ENCODE assay signal across 27 mouse cellular contexts in genomic region chr16:12753181-12753580, GRCm38 (mm10).
A peak's percentile ranks its signal among the peaks of the same experiment; 100 is the strongest.
DNase-seq lines count a peak whose midpoint lies in the region; ATAC-seq lines count a peak whose summit lies in the region.
"Had no signal": no experiment of that assay in that cellular context is flagged by ENCODE, and none has a peak within 500 bp of the region (broad histone marks: within the 10 kb centered on the region; RNA-seq: fewer than 3 reads in every experiment).

No protein-coding gene starts in this region.

- H3K4me1 ChIP-seq in kidney, embryonic 15.5 days = no peaks in the 10 kb centered on the region
- H3K4me1 ChIP-seq: embryonic facial prominence, embryonic 12.5 days; embryonic facial prominence, embryonic 15.5 days; forebrain, embryonic 12.5 days; forebrain, embryonic 15.5 days; heart, embryonic 12.5 days; heart, embryonic 15.5 days; hindbrain, embryonic 12.5 days; hindbrain, embryonic 15.5 days had no signal

- no peaks in the 10 kb centered on the region for H3K9me3 ChIP-seq in kidney, embryonic 15.5 days (replicated peaks)
- H3K9me3 ChIP-seq: embryonic facial prominence, embryonic 12.5 days; embryonic facial prominence, embryonic 15.5 days; forebrain, embryonic 12.5 days; forebrain, embryonic 15.5 days; heart, embryonic 12.5 days; heart, embryonic 15.5 days; hindbrain, embryonic 12.5 days; hindbrain, embryonic 15.5 days had no signal

- no peaks in the 10 kb centered on the region for H3K27me3 ChIP-seq in kidney, embryonic 15.5 days
- H3K27me3 ChIP-seq: embryonic facial prominence, embryonic 12.5 days; embryonic facial prominence, embryonic 15.5 days; forebrain, embryonic 12.5 days; forebrain, embryonic 15.5 days; heart, embryonic 12.5 days; heart, embryonic 15.5 days; hindbrain, embryonic 12.5 days; hindbrain, embryonic 15.5 days had no signal

- no peak overlapping the region for H3K4me3 ChIP-seq in kidney, embryonic 15.5 days (replicated peaks)
- H3K4me3 ChIP-seq: embryonic facial prominence, embryonic 12.5 days; embryonic facial prominence, embryonic 15.5 days; forebrain, embryonic 12.5 days; forebrain, embryonic 15.5 days; heart, embryonic 12.5 days; heart, embryonic 15.5 days; hindbrain, embryonic 12.5 days; hindbrain, embryonic 15.5 days had no signal

- H3K9ac ChIP-seq in kidney, embryonic 15.5 days = no peak overlapping the region
- H3K9ac ChIP-seq: embryonic facial prominence, embryonic 12.5 days; embryonic facial prominence, embryonic 15.5 days; forebrain, embryonic 12.5 days; forebrain, embryonic 15.5 days; heart, embryonic 12.5 days; heart, embryonic 15.5 days; hindbrain, embryonic 12.5 days; hindbrain, embryonic 15.5 days had no signal

- H3K27ac ChIP-seq in kidney, embryonic 15.5 days = no peak overlapping the region
- H3K27ac ChIP-seq: embryonic facial prominence, embryonic 12.5 days; embryonic facial prominence, embryonic 15.5 days; forebrain, embryonic 12.5 days; forebrain, embryonic 15.5 days; heart, embryonic 15.5 days; hindbrain, embryonic 12.5 days; hindbrain, embryonic 15.5 days had no signal

- ATAC-seq in kidney, embryonic 15.5 days (replicated peaks; ENCODE audit: low FRiP score) = no peak
- ATAC-seq: CD4-positive, CD25-positive, alpha-beta regulatory T cell, adult 4 months; forebrain, embryonic 15.5 days had no signal

- WGBS in kidney, embryonic 15.5 days = 89% methylated on average over 3 of the region's 3 CpGs

- intact Hi-C loops in heart, postnatal 10 days (cut with DNase I) = no loop called here

- H3K4me2 ChIP-seq in kidney, embryonic 15.5 days = no peak overlapping the region
- H3K4me2 ChIP-seq: embryonic facial prominence, embryonic 12.5 days; embryonic facial prominence, embryonic 15.5 days; forebrain, embryonic 12.5 days; forebrain, embryonic 15.5 days; heart, embryonic 12.5 days; heart, embryonic 15.5 days; hindbrain, embryonic 12.5 days; hindbrain, embryonic 15.5 days had no signal

- no peaks in the 10 kb centered on the region for H3K36me3 ChIP-seq in kidney, embryonic 15.5 days
- H3K36me3 ChIP-seq: embryonic facial prominence, embryonic 12.5 days; embryonic facial prominence, embryonic 15.5 days; forebrain, embryonic 12.5 days; forebrain, embryonic 15.5 days; heart, embryonic 12.5 days; heart, embryonic 15.5 days; hindbrain, embryonic 12.5 days; hindbrain, embryonic 15.5 days had no signal

- DNase-seq in kidney, adult 11 months = peak; percentile 46
- no peak for DNase-seq in kidney, postnatal 4 days
- DNase-seq in kidney, adult 8-10 months = peak; percentile 46 to 51
- DNase-seq in kidney, postnatal 10 days = peak; percentile 4
- DNase-seq in kidney, postnatal 36 days = peak; percentile 32 to 41
- DNase-seq in frontal cortex, postnatal 25 days (ENCODE audit: low spot score in 2 of 2) = no peak
- no peak for DNase-seq in heart, postnatal 10 days
- DNase-seq: adrenal gland, adult 2 months; adrenal gland, postnatal 14 days; cerebellum, adult 11 months; cerebellum, adult 2 months; cerebellum, adult 9-11 months; cerebellum, postnatal 25 days; gastrocnemius, postnatal 10 days; gastrocnemius, postnatal 36 days; heart, postnatal 14 days; heart, postnatal 4 days had no signal

Comparison
In these comparisons a context has a peak if more than half of its experiments do, and no peak if none do; other contexts are left out.
1. DNase-seq: peak in kidney, adult 11 months (single experiment), kidney, adult 8-10 months (2 of 2), kidney, postnatal 10 days (single experiment) and kidney, postnatal 36 days (2 of 2); none in kidney, postnatal 4 days (0 of 2), frontal cortex, postnatal 25 days (0 of 2) and heart, postnatal 10 days (0 of 2).